In genomic region chr15:79323791-79324155, GRCm38 (mm10) we compare ENCODE assay signal across 8 mouse cellular contexts. TPM values are rescaled to one million over a fixed set of nuclear protein-coding genes. Genes with fewer than 3 reads are reported as not detected.
A peak's percentile ranks its signal among the peaks of the same experiment; 100 is the strongest.
DNase-seq lines count a peak whose midpoint lies in the region; ATAC-seq and TF ChIP-seq lines count a peak whose summit lies in the region.

No protein-coding gene starts in this region.

- peak overlapping the region; percentile 22; the same call in 1 of the 2 replicates for H3K27ac ChIP-seq in forebrain, embryonic 10.5 days
- H3K27ac ChIP-seq in forebrain, embryonic 11.5 days (ENCODE audit: low read depth, low read length), result no peak overlapping the region
- H3K27ac ChIP-seq in liver, adult 2 months (replicated peaks; ENCODE audit: insufficient read depth, low read depth, low read length), result peak overlapping the region; percentile 78
- peak overlapping the region; percentile 71 for H3K27ac ChIP-seq in embryonic facial prominence, embryonic 15.5 days (replicated peaks)
- H3K27ac ChIP-seq in liver, embryonic 15.5 days (replicated peaks), result peak overlapping the region; percentile 76

- H3K9ac ChIP-seq in forebrain, embryonic 11.5 days (ENCODE audit: low read length), result no peak overlapping the region
- 0 out of 2 replicates have a peak overlapping the region, but pooled peaks have one; percentile 26 for H3K9ac ChIP-seq in liver, adult 2 months (ENCODE audit: low read depth, low read length)
- no peak overlapping the region for H3K9ac ChIP-seq in embryonic facial prominence, embryonic 15.5 days
- no peak overlapping the region for H3K9ac ChIP-seq in liver, embryonic 15.5 days

- no peak for DNase-seq in forebrain, embryonic 10.5 days (ENCODE audit: extremely low spot score, low spot score)
- no peak for DNase-seq in forebrain, embryonic 11.5 days (ENCODE audit: low spot score)
- DNase-seq in liver, adult 2 months (ENCODE audit: extremely low read depth, low read depth, low spot score), result no peak
- no peak for DNase-seq in liver
- no peak for DNase-seq in gastrocnemius, postnatal 14 days
- no peak for DNase-seq in left cerebral cortex, postnatal 4 days

- H3K4me3 ChIP-seq in forebrain, embryonic 10.5 days, result no peak overlapping the region
- no peak overlapping the region for H3K4me3 ChIP-seq in forebrain, embryonic 11.5 days (ENCODE audit: low read depth, low read length)
- H3K4me3 ChIP-seq in liver, adult 2 months (ENCODE audit: insufficient read depth, low read depth, low read length), result no peak overlapping the region
- no peak overlapping the region for H3K4me3 ChIP-seq in embryonic facial prominence, embryonic 15.5 days (replicated peaks)
- no peak overlapping the region for H3K4me3 ChIP-seq in liver, embryonic 15.5 days (replicated peaks)

- no peak overlapping the region for H3K4me2 ChIP-seq in forebrain, embryonic 11.5 days (ENCODE audit: low read depth, low read length, severe bottlenecking)
- H3K4me2 ChIP-seq in embryonic facial prominence, embryonic 15.5 days (replicated peaks), result no peak overlapping the region
- H3K4me2 ChIP-seq in liver, embryonic 15.5 days, result no peak overlapping the region

- no peak for TF ChIP-seq POLR2A in liver, adult 2 months (IDR thresholded peaks at IDR 0.05; ENCODE audit: extremely low read depth, insufficient read depth, low read length)

- intact Hi-C loops in gastrocnemius, postnatal 14 days (cut with DNase I; ENCODE audit: low total_unique reads), result no loop called here
- intact Hi-C loops in left cerebral cortex, postnatal 4 days (cut with DNase I), result no loop called here

- no peak for TF ChIP-seq CTCF in liver, adult 2 months (IDR thresholded peaks at IDR 0.05; ENCODE audit: low read depth, low read length)

- no peaks in the 10 kb centered on the region for H3K9me3 ChIP-seq in forebrain, embryonic 10.5 days
- no peaks in the 10 kb centered on the region for H3K9me3 ChIP-seq in forebrain, embryonic 11.5 days (ENCODE audit: control insufficient read depth, low read length)
- H3K9me3 ChIP-seq in embryonic facial prominence, embryonic 15.5 days (replicated peaks), result no peaks in the 10 kb centered on the region
- H3K9me3 ChIP-seq in liver, embryonic 15.5 days (replicated peaks), result no peaks in the 10 kb centered on the region

- no peaks in the 10 kb centered on the region for H3K36me3 ChIP-seq in forebrain, embryonic 10.5 days (replicated peaks)
- no peaks in the 10 kb centered on the region for H3K36me3 ChIP-seq in forebrain, embryonic 11.5 days (ENCODE audit: control insufficient read depth, insufficient read depth, low read length)
- H3K36me3 ChIP-seq in liver, adult 2 months (ENCODE audit: control insufficient read depth, insufficient read depth, low read length), result no peaks in the 10 kb centered on the region
- H3K36me3 ChIP-seq in embryonic facial prominence, embryonic 15.5 days, result 0 out of 2 replicates have a peak, but pooled peaks cover under 1% of the 10 kb centered on the region
- H3K36me3 ChIP-seq in liver, embryonic 15.5 days (replicated peaks), result peaks cover 6% of the 10 kb centered on the region; the same call in 1 of the 2 replicates

- 91% methylated on average over 4 of the region's 4 CpGs for WGBS in forebrain, embryonic 10.5 days
- WGBS in forebrain, embryonic 11.5 days, result 86% methylated on average over 4 of the region's 4 CpGs
- WGBS in liver, adult 2 months, result 46% methylated on average over 4 of the region's 4 CpGs
- 50% methylated on average over 4 of the region's 4 CpGs for WGBS in embryonic facial prominence, embryonic 15.5 days
- WGBS in liver, embryonic 15.5 days (ENCODE audit: insufficient replicate concordance), result 70% methylated on average over 4 of the region's 4 CpGs

- H3K27me3 ChIP-seq in forebrain, embryonic 10.5 days (ENCODE audit: poor library complexity, severe bottlenecking), result no peaks in the 10 kb centered on the region
- no peaks in the 10 kb centered on the region for H3K27me3 ChIP-seq in forebrain, embryonic 11.5 days (ENCODE audit: control insufficient read depth, insufficient read depth, low read length)
- no peaks in the 10 kb centered on the region for H3K27me3 ChIP-seq in liver, adult 2 months (ENCODE audit: control insufficient read depth, insufficient read depth, low read length)
- no peaks in the 10 kb centered on the region for H3K27me3 ChIP-seq in embryonic facial prominence, embryonic 15.5 days
- no peaks in the 10 kb centered on the region for H3K27me3 ChIP-seq in liver, embryonic 15.5 days

- peaks cover 57% of the 10 kb centered on the region for H3K4me1 ChIP-seq in forebrain, embryonic 10.5 days
- H3K4me1 ChIP-seq in forebrain, embryonic 11.5 days (replicated peaks; ENCODE audit: control insufficient read depth, insufficient read depth, low read length), result peaks cover 9% of the 10 kb centered on the region
- peaks cover 40% of the 10 kb centered on the region for H3K4me1 ChIP-seq in liver, adult 2 months (ENCODE audit: control insufficient read depth, insufficient read depth, low read length)
- H3K4me1 ChIP-seq in embryonic facial prominence, embryonic 15.5 days, result peaks cover 49% of the 10 kb centered on the region
- H3K4me1 ChIP-seq in liver, embryonic 15.5 days (replicated peaks), result peaks cover 75% of the 10 kb centered on the region

- H3K79me2 ChIP-seq in liver, adult 2 months (ENCODE audit: control insufficient read depth, insufficient read depth, low read length), result 0 out of 2 replicates have a peak, but pooled peaks cover 6% of the 10 kb centered on the region

- no peak for ATAC-seq in forebrain, embryonic 11.5 days (replicated peaks; ENCODE audit: low FRiP score)
- ATAC-seq in embryonic facial prominence, embryonic 15.5 days (ENCODE audit: insufficient number of reproducible peaks, low FRiP score, low TSS enrichment, low read depth), result no peak
- no peak for ATAC-seq in liver, embryonic 15.5 days (ENCODE audit: insufficient read depth)

RNA-seq across cellular contexts. Expression of gene Pla2g6, which starts 4.4 kb away (rescaled TPM):
- 20.9 and 22.8 TPM in 2 replicates for polyA plus RNA-seq in forebrain, embryonic 10.5 days (2016; fragmentation: Nextera tagmentation; extraction: Ambion mirVana)
- polyA plus RNA-seq in forebrain, embryonic 11.5 days (2014; fragmentation: Nextera tagmentation; extraction: Ambion mirVana), result 20.8 and 22.3 TPM in 2 replicates
- total RNA-seq in liver, adult 2 months (2014; rRNA removed), result 16.3 and 29.3 TPM in 2 replicates
- polyA plus RNA-seq in liver, adult 2 months (2012; rRNA removed), result 24.5 and 25.1 TPM in 2 replicates
- 16.2 and 17.0 TPM in 2 replicates for polyA plus RNA-seq in embryonic facial prominence, embryonic 15.5 days (2015; fragmentation: Nextera tagmentation; extraction: Ambion mirVana)
- 14.8 and 15.6 TPM in 2 replicates for polyA plus RNA-seq in liver, embryonic 15.5 days (2015; fragmentation: Nextera tagmentation; extraction: Ambion mirVana)
- 1 to 10 TPM; 9.0 to 9.8 TPM for total RNA-seq in gastrocnemius, postnatal 14 days (2021)
- 10 to 100 TPM; 24.5 to 25.6 TPM for total RNA-seq in left cerebral cortex, postnatal 4 days (2021)

RNA-seq across cellular contexts. Expression of gene Maff, which starts 22.6 kb away (rescaled TPM):
- polyA plus RNA-seq in forebrain, embryonic 10.5 days (2016; fragmentation: Nextera tagmentation; extraction: Ambion mirVana), result 1.5 and 1.6 TPM in 2 replicates
- polyA plus RNA-seq in forebrain, embryonic 11.5 days (2014; fragmentation: Nextera tagmentation; extraction: Ambion mirVana), result 1.5 TPM in 2 replicates
- total RNA-seq in liver, adult 2 months (2014; rRNA removed), result 8.5 and 10.8 TPM in 2 replicates
- polyA plus RNA-seq in liver, adult 2 months (2012; rRNA removed), result 0.75 and 0.89 TPM in 2 replicates
- 3.5 and 3.7 TPM in 2 replicates for polyA plus RNA-seq in embryonic facial prominence, embryonic 15.5 days (2015; fragmentation: Nextera tagmentation; extraction: Ambion mirVana)
- 2.1 and 2.6 TPM in 2 replicates for polyA plus RNA-seq in liver, embryonic 15.5 days (2015; fragmentation: Nextera tagmentation; extraction: Ambion mirVana)
- total RNA-seq in gastrocnemius, postnatal 14 days (2021), result 1 to 10 TPM; 1.4 to 2.7 TPM
- total RNA-seq in left cerebral cortex, postnatal 4 days (2021), result 1 to 10 TPM; 1.5 to 1.9 TPM

RNA-seq across cellular contexts. Expression of gene Baiap2l2, which starts 38.4 kb away (rescaled TPM):
- polyA plus RNA-seq in forebrain, embryonic 10.5 days (2016; fragmentation: Nextera tagmentation; extraction: Ambion mirVana), result 1.6 and 2.2 TPM in 2 replicates
- polyA plus RNA-seq in forebrain, embryonic 11.5 days (2014; fragmentation: Nextera tagmentation; extraction: Ambion mirVana), result 1.3 and 4.2 TPM in 2 replicates
- 0.20 TPM in 1 of 2 replicates, not detected in the other for total RNA-seq in liver, adult 2 months (2014; rRNA removed)
- 0.31 and 0.51 TPM in 2 replicates for polyA plus RNA-seq in liver, adult 2 months (2012; rRNA removed)
- 16.1 and 18.5 TPM in 2 replicates for polyA plus RNA-seq in embryonic facial prominence, embryonic 15.5 days (2015; fragmentation: Nextera tagmentation; extraction: Ambion mirVana)
- polyA plus RNA-seq in liver, embryonic 15.5 days (2015; fragmentation: Nextera tagmentation; extraction: Ambion mirVana), result 2.4 and 2.7 TPM in 2 replicates
- total RNA-seq in gastrocnemius, postnatal 14 days (2021), result 1 to 10 TPM in 1 of 2 experiments, under 1 TPM in 1; 0.69 to 4.0 TPM
- total RNA-seq in left cerebral cortex, postnatal 4 days (2021), result 10 to 100 TPM in 1 of 2 experiments, 1 to 10 TPM in 1; 10.0 to 11.3 TPM
